Mouse (Mus musculus): ENCODE measurements around the gene Prkca.

Gene Prkca

GRCm38 (mm10) chr11:107983224-107983623 is 360.5 kb downstream of the Prkca start:
- no peak for TF ChIP-seq GATA4 (IDR thresholded peaks at IDR 0.05; ENCODE audit: insufficient replicate concordance, low read length)

- no peak for TF ChIP-seq GATA4 (IDR thresholded peaks at IDR 0.05; ENCODE audit: insufficient replicate concordance, low read length)
These were observed 361.4 kb downstream of the Prkca start for GRCm38 (mm10) chr11:107982225-107982896.

- TF ChIP-seq GATA4 (IDR thresholded peaks at IDR 0.05; ENCODE audit: insufficient replicate concordance, low read length), result no peak
These were observed 364.1 kb downstream of the Prkca start for GRCm38 (mm10) chr11:107979497-107980174.

- no peak for TF ChIP-seq GATA4 (IDR thresholded peaks at IDR 0.05; ENCODE audit: insufficient replicate concordance, low read length)
These were observed 373.8 kb downstream of the Prkca start for GRCm38 (mm10) chr11:107969943-107970342.

- TF ChIP-seq GATA4 (IDR thresholded peaks at IDR 0.05; ENCODE audit: insufficient replicate concordance, low read length), result no peak
These were observed 375.6 kb downstream of the Prkca start for GRCm38 (mm10) chr11:107968147-107968546.

- TF ChIP-seq GATA4 (IDR thresholded peaks at IDR 0.05; ENCODE audit: insufficient replicate concordance, low read length), result no peak
These were observed 377.5 kb downstream of the Prkca start for GRCm38 (mm10) chr11:107966229-107966628.

GRCm38 (mm10) chr11:107965449-107965848 is 378.3 kb downstream of the Prkca start:
- no peak for TF ChIP-seq GATA4 (IDR thresholded peaks at IDR 0.05; ENCODE audit: insufficient replicate concordance, low read length)

GRCm38 (mm10) chr11:107957566-107958350 is 386.0 kb downstream of the Prkca start:
- no peak for TF ChIP-seq GATA4 (IDR thresholded peaks at IDR 0.05; ENCODE audit: insufficient replicate concordance, low read length)

GRCm38 (mm10) chr11:107955191-107956062 is 388.3 kb downstream of the Prkca start:
- no peak for TF ChIP-seq GATA4 (IDR thresholded peaks at IDR 0.05; ENCODE audit: insufficient replicate concordance, low read length)

- TF ChIP-seq GATA4 (IDR thresholded peaks at IDR 0.05; ENCODE audit: insufficient replicate concordance, low read length), result no peak
These were observed 392.3 kb downstream of the Prkca start for GRCm38 (mm10) chr11:107951431-107951830.

- no peak for TF ChIP-seq GATA4 (IDR thresholded peaks at IDR 0.05; ENCODE audit: insufficient replicate concordance, low read length)
These were observed 393.1 kb downstream of the Prkca start for GRCm38 (mm10) chr11:107950658-107951057.

- no peak for TF ChIP-seq GATA4 (IDR thresholded peaks at IDR 0.05; ENCODE audit: insufficient replicate concordance, low read length)
These were observed 393.5 kb downstream of the Prkca start for GRCm38 (mm10) chr11:107950211-107950610.

- no peak for TF ChIP-seq GATA4 (IDR thresholded peaks at IDR 0.05; ENCODE audit: insufficient replicate concordance, low read length)
These were observed 395.8 kb downstream of the Prkca start for GRCm38 (mm10) chr11:107947951-107948350.

GRCm38 (mm10) chr11:107946823-107947222 is 396.9 kb downstream of the Prkca start:
- no peak for TF ChIP-seq GATA4 (IDR thresholded peaks at IDR 0.05; ENCODE audit: insufficient replicate concordance, low read length)

- TF ChIP-seq GATA4 (IDR thresholded peaks at IDR 0.05; ENCODE audit: insufficient replicate concordance, low read length), result no peak
These were observed 406.8 kb downstream of the Prkca start for GRCm38 (mm10) chr11:107936929-107937328.
